Mouse (Mus musculus): ENCODE data around the gene Ddx43.

DNA sequence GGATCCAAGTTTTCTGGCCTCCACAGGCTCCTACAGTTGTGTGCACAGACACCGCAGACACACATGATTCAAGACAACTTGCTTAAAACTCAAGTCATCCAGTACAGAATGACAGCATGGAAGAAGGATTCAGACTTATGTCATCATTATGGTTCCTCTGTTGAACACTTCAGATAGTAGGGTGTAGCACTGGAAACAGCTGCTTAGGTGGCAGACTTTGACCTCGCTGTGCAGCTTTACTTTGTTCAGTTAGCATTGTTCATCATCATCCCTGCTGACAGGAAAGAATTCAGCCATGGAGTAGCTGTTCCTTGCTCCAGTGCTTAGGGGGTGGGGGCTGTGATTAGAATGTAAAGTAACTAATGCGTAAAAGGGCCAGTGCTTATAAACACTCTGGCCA, 70.1 kb downstream of the Ddx43 start:
- TF ChIP-seq CTCF (IDR thresholded peaks at IDR 0.05; ENCODE audit: low read depth) (no peak), EP300 (IDR thresholded peaks at IDR 0.05; ENCODE audit: low read depth) (no peak)
